Mouse (Mus musculus) heart, adult 2 months (tissue): ENCODE measurements around the gene Lama5. TPM values are rescaled to one million over a fixed set of nuclear protein-coding genes. Genes with fewer than 3 reads are reported as not detected.

Experiments
- DNase-seq, 2 experiments: peaks; one replicate each; pipeline ENCODE4 v3.0.0; 2021
- H3K27ac ChIP-seq: fragments of 200-600 bp; 2 replicates; pipeline ENCODE4 v1.8.1; 2022
- H3K27me3 ChIP-seq: fragments of 200-500 bp; 2 replicates; pipeline ENCODE4 v1.6.1; 2012; ENCODE audit warnings: mild to moderate bottlenecking, low read length, inconsistent platforms, mixed read lengths; ENCODE audit not compliant: control insufficient read depth, insufficient read depth
- H3K36me3 ChIP-seq: fragments of 200-500 bp; 2 replicates; pipeline ENCODE4 v1.6.1; 2012; ENCODE audit warnings: low read length, inconsistent platforms; ENCODE audit not compliant: control insufficient read depth, insufficient read depth
- H3K4me1 ChIP-seq: fragments of 200-500 bp; 2 replicates; pipeline ENCODE4 v1.6.1; 2011; ENCODE audit warnings: low read length; ENCODE audit not compliant: control insufficient read depth, insufficient read depth
- H3K4me3 ChIP-seq: fragments of 200-600 bp; 2 replicates; pipeline ENCODE4 v1.8.1; 2022
- H3K79me2 ChIP-seq: fragments of 200-500 bp; replicated peaks from 2 replicates; pipeline ENCODE4 v1.6.1; 2012; ENCODE audit warnings: mild to moderate bottlenecking, inconsistent platforms, low read length, moderate library complexity, mixed read lengths; ENCODE audit not compliant: control insufficient read depth, insufficient read depth
- H3K9ac ChIP-seq: fragments of 200-500 bp; 2 replicates; pipeline ENCODE4 v1.6.1; 2012; ENCODE audit warnings: low read depth, mild to moderate bottlenecking, control low read depth, inconsistent platforms, low read length, mixed read lengths
- CTCF ChIP-seq: fragments of 200-600 bp; IDR thresholded peaks from 2 replicates; pipeline ENCODE4 v1.8.1; 2022; ENCODE audit warnings: antibody characterized with exemption, mild to moderate bottlenecking, moderate library complexity
- EP300 ChIP-seq: fragments of 200-500 bp; IDR thresholded peaks from 2 replicates; pipeline ENCODE4 v1.6.1; 2011; ENCODE audit warnings: low read depth, low read length, control low read depth; ENCODE audit not compliant: insufficient read depth
- POLR2A ChIP-seq: fragments of 200-500 bp; IDR thresholded peaks from 2 replicates; pipeline ENCODE4 v1.6.1; 2011; ENCODE audit warnings: mild to moderate bottlenecking, low read depth, low read length, control low read depth; ENCODE audit not compliant: insufficient read depth
- WGBS: fragments of 180-500 bp; shearing (Covaris S2); methylation state at CpG from one replicate; pipeline ENCODE4 v1.1.7; 2018; 5-methylcytosine and 5-hydroxymethylcytosine counted together
- intact Hi-C: fragments of 180-260 bp; cut with DNase I; formaldehyde crosslinking; loops from one replicate; pipeline ENCODE4 v1.15.1; 2025
- polyA plus RNA-seq: library from polyadenylated mRNA; depleted of rRNA; stranded (reverse); fragments of >200 nt; gene quantifications from 2 replicates; pipeline ENCODE4 v1.2.3, GENCODE M21; 2012
- total RNA-seq, 2 experiments: library from RNA; stranded (reverse); gene quantifications; 2 replicates each; pipeline ENCODE4 v1.2.3; 2021

Lama5 gene
- total and polyA plus RNA-seq, 3 experiments = 66.3 to 104 (median 83.6) TPM

DNA sequence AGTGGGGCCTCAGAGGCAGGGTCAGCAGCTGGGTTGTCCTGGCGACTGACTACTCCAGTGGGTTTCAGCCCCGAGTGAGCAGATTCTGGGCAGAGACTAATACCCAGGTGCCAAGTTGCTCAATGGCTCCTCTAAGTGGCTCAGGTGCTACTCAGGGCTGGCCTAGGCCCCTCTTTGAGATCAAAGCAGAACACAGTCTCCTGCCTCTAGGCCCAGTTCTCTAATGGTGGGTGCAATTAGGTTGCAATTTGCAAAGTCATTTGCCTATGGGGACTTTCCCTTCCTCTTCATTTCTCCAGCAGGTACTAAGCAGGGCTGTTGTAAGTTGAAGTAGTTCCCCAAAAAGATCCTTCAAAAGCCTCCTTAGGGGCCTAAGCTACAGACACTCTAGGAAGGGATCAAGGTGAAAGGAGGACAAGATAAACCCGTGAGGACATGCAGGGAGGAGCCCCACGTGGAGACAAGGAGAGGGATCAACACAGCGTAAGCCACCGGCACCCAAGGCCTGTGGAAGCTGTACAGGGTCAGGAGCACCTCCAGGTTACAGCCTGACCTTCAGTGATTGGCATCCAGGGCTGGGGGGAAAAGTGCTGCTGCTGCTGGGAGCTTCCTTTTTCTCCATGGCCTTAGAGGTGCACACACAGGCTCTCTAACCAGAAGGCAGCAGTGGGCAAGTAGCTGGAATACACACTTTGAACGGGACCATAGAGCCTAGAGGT, 45.0 kb upstream of the Lama5 start:
- H3K79me2 ChIP-seq = peaks cover 5% of the 10 kb centered on the region
- no peak for DNase-seq
- 61% methylated on average over 7 of the region's 7 CpGs for WGBS
- TF ChIP-seq POLR2A (no peak), EP300 (no peak), CTCF (no peak)
- H3K27me3 ChIP-seq = no peaks in the 10 kb centered on the region
- H3K4me3 ChIP-seq = no peak overlapping the region
- H3K4me1 ChIP-seq = peaks cover 13% of the 10 kb centered on the region
- no peaks in the 10 kb centered on the region for H3K36me3 ChIP-seq
- H3K27ac ChIP-seq = no peak overlapping the region
- H3K9ac ChIP-seq = no peak overlapping the region
- intact Hi-C loops = no loop called here

- intact Hi-C loops = no loop called here
- TF ChIP-seq CTCF (no peak), EP300 (no peak), POLR2A (no peak)
- WGBS = 89% methylated on average over 10 of the region's 10 CpGs
These were observed 43.7 kb upstream of the Lama5 start for GRCm38 (mm10) chr2:180269329-180269728.

GRCm38 (mm10) chr2:180267955-180268354, 42.3 kb upstream of the Lama5 start:
- 47% methylated on average over 2 of the region's 2 CpGs for WGBS
- H3K4me1 ChIP-seq = peaks cover 9% of the 10 kb centered on the region
- no peak overlapping the region for H3K27ac ChIP-seq
- H3K79me2 ChIP-seq = peaks cover 5% of the 10 kb centered on the region
- H3K36me3 ChIP-seq = no peaks in the 10 kb centered on the region
- TF ChIP-seq CTCF = no peak
- TF ChIP-seq POLR2A = no peak
- no peak for TF ChIP-seq EP300
- no peak overlapping the region for H3K9ac ChIP-seq
- intact Hi-C loops = no loop called here
- no peaks in the 10 kb centered on the region for H3K27me3 ChIP-seq
- no peak overlapping the region for H3K4me3 ChIP-seq
- DNase-seq = no peak

More at GRCm38 (mm10) chr2:180269329-180269728, 43.7 kb upstream of the Lama5 start:
- Histone ChIP-seq H3K9ac (no peak overlapping the region), H3K4me3 (no peak overlapping the region), H3K79me2 (peaks cover 5% of the 10 kb centered on the region), H3K36me3 (no peaks in the 10 kb centered on the region), H3K4me1 (peaks cover 11% of the 10 kb centered on the region), H3K27me3 (no peaks in the 10 kb centered on the region), H3K27ac (no peak overlapping the region)
- DNase-seq = no peak

DNA sequence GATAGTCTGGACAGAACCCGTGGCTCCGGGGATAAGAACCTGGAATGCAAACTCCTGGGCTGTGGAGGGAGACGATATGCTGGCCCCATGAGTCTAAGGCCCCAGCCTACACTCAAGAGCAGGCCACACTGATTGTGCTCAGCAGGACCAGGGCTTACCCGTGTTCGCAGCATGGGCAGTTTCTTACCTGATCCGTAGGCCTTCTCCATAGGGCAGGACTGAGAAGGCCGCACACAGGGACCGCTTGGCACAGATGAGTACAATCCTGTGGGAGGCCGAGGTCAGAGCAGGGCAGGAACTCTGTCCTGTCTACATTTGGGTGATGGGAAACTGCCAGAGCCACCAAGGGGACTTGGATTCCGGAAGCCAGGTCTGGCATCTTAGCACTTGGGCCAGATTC, 37.2 kb upstream of the Lama5 start:
- Histone ChIP-seq H3K27ac (peak overlapping the region; percentile 93), H3K27me3 (no peaks in the 10 kb centered on the region), H3K36me3 (peaks cover 2% of the 10 kb centered on the region; the same call in 1 of the 2 replicates), H3K4me1 (peaks cover 12% of the 10 kb centered on the region), H3K4me3 (no peak overlapping the region), H3K79me2 (no peaks in the 10 kb centered on the region; the same call in 1 of the 2 replicates), H3K9ac (peak overlapping the region; percentile 27; the same call in 1 of the 2 replicates)
- DNase-seq = peak in 1 of 2 experiments; percentile 34
- TF ChIP-seq EP300 (no peak), CTCF (no peak), POLR2A (no peak)
- WGBS = 48% methylated on average over 10 of the region's 10 CpGs
- intact Hi-C loops = no loop called here

GRCm38 (mm10) chr2:180262441-180262840, 36.8 kb upstream of the Lama5 start:
- peaks cover 12% of the 10 kb centered on the region for H3K4me1 ChIP-seq
- no peaks in the 10 kb centered on the region; the same call in 1 of the 2 replicates for H3K79me2 ChIP-seq
- peak overlapping the region; percentile 38 for H3K4me3 ChIP-seq
- no peaks in the 10 kb centered on the region for H3K27me3 ChIP-seq
- H3K27ac ChIP-seq = peak overlapping the region; percentile 93
- H3K9ac ChIP-seq = peak overlapping the region; percentile 36
- intact Hi-C loops = no loop called here
- DNase-seq = peak; percentile 52 to 67
- WGBS = 31% methylated on average over 3 of the region's 3 CpGs
- TF ChIP-seq EP300 = peak; percentile 94; the same call in 1 of the 2 replicates
- TF ChIP-seq POLR2A = peak; percentile 92
- TF ChIP-seq CTCF = no peak
- H3K36me3 ChIP-seq = peaks cover 2% of the 10 kb centered on the region; the same call in 1 of the 2 replicates

GRCm38 (mm10) chr2:180261901-180262300, 36.2 kb upstream of the Lama5 start:
- intact Hi-C loops = no loop called here
- peaks cover 12% of the 10 kb centered on the region for H3K4me1 ChIP-seq
- WGBS = 62% methylated on average over 7 of the region's 7 CpGs
- peak overlapping the region; percentile 89 for H3K27ac ChIP-seq
- no peak for TF ChIP-seq EP300
- TF ChIP-seq CTCF = no peak
- no peak for TF ChIP-seq POLR2A
- DNase-seq = peak in 1 of 2 experiments; percentile 21
- no peaks in the 10 kb centered on the region for H3K27me3 ChIP-seq
- H3K36me3 ChIP-seq = peaks cover 2% of the 10 kb centered on the region; the same call in 1 of the 2 replicates
- peak overlapping the region; percentile 36 for H3K9ac ChIP-seq
- no peaks in the 10 kb centered on the region; the same call in 1 of the 2 replicates for H3K79me2 ChIP-seq
- H3K4me3 ChIP-seq = peak overlapping the region; percentile 38
